Mouse (Mus musculus) inflammation-experienced regulatory T-cells, adult 6 months (primary cell): Measurements from ENCODE around the gene Reep3. TPM values are rescaled to one million over a fixed set of nuclear protein-coding genes. Genes with fewer than 3 reads are reported as not detected.

ENCODE experiments used
- ATAC-seq: one replicate; pipeline ENCODE4 v1.8.0; 2017
- polyA plus RNA-seq, 3 experiments: library from polyadenylated mRNA; unstranded; fragments of 100-300 nt; shearing (Covaris generic); gene quantifications; one replicate each; pipeline ENCODE4 v1.2.1; 2017

The Reep3 gene
- polyA plus RNA-seq, 3 experiments from 2014 or later = 16.5 to 25.6 (median 19.6) TPM

GRCm38 (mm10) chr10:66969081-66969480 lies 127.7 kb downstream of the Reep3 start:
- ATAC-seq = no peak

GRCm38 (mm10) chr10:66968541-66968940 lies 128.2 kb downstream of the Reep3 start:
- no peak for ATAC-seq

GRCm38 (mm10) chr10:66966391-66967109 lies 130.2 kb downstream of the Reep3 start:
- ATAC-seq = no peak

GRCm38 (mm10) chr10:66960136-66960535 lies 136.6 kb downstream of the Reep3 start:
- no peak for ATAC-seq

Other genes with a start within 250 kb of the Reep3 start
- 10 to 100 TPM; 34.3 to 58.3 (median 45.7) TPM for gene Jmjd1c, start 820 bp downstream of the Reep3 start, polyA plus RNA-seq
- gene Nrbf2, start 188.4 kb upstream of the Reep3 start, polyA plus RNA-seq = 10 to 100 TPM; 30.7 to 35.8 (median 32.9) TPM